Mouse (Mus musculus): Measurements from ENCODE around the gene Arl11.

Gene Arl11

GRCm38 (mm10) chr14:61327618-61328450 lies 18.3 kb downstream of the Arl11 start:
- DNase-seq: peak; percentile 43

GRCm38 (mm10) chr14:61330591-61330990 lies 21.0 kb downstream of the Arl11 start:
- DNase-seq: no peak

- peak; percentile 48 for DNase-seq
Measured at GRCm38 (mm10) chr14:61330996-61331561, 21.5 kb downstream of the Arl11 start.

DNA sequence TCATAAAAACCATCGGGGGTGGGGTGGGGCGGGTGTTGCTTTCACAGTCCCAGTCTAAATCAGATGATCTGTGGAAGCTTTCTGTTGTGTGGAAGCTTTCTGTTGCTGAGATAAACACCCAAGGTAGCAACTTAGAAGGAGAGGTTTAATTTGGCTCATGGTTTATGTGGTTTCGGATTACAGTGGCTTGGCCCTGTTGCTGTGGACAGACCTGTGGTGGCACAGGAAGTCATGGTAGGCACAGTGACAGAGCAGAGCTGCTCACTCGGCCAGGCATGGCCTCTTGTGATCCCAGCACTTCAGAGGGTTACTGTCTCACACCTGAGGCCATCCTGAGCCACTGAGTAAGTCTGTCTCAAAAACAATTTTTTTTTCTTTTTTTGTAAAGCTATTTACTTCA lies 29.8 kb downstream of the Arl11 start:
- DNase-seq: no peak

- DNase-seq: no peak
Measured at GRCm38 (mm10) chr14:61344590-61344989, 35.0 kb downstream of the Arl11 start.

GRCm38 (mm10) chr14:61346827-61347698 lies 37.5 kb downstream of the Arl11 start:
- DNase-seq: no peak

GRCm38 (mm10) chr14:61349876-61350275 lies 40.3 kb downstream of the Arl11 start:
- DNase-seq: no peak

- DNase-seq: no peak
Measured at GRCm38 (mm10) chr14:61350808-61351207, 41.3 kb downstream of the Arl11 start.

DNA sequence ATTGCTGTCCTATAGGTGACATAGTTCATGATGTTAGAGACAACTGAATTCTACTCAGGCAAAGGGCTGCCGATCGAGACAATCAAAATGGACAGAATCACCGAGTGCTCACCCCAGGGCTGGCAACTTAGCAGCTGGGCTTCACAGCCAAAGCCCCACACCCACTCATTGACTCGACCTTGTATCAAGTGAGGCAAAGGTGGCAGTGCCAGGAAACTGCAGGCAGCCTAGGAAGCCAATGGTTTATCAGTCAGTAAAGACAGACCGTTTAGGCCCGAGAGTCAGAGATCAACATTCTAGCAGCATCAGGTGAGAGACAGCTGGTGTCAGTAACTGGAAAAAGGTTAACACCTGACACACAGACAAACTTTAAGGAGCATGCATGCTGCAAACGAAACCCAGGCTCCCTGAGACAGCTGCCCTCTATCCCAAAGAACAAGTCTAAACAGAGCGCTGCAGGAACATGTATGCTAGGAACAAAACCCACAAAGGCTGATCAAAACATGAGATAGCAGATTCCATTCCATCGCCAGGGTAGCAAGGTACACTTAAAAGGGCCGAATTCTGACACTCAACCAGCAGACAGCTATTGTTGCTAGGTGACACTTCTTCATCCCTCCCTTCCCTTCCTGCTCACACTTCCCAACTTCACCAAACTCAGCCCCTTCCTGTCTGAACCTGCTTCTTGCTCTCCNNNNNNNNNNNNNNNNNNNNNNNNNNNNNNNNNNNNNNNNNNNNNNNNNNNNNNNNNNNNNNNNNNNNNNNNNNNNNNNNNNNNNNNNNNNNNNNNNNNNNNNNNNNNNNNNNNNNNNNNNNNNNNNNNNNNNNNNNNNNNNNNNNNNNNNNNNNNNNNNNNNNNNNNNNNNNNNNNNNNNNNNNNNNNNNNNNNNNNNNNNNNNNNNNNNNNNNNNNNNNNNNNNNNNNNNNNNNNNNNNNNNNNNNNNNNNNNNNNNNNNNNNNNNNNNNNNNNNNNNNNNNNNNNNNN lies 45.0 kb downstream of the Arl11 start:
- no peak for DNase-seq

DNA sequence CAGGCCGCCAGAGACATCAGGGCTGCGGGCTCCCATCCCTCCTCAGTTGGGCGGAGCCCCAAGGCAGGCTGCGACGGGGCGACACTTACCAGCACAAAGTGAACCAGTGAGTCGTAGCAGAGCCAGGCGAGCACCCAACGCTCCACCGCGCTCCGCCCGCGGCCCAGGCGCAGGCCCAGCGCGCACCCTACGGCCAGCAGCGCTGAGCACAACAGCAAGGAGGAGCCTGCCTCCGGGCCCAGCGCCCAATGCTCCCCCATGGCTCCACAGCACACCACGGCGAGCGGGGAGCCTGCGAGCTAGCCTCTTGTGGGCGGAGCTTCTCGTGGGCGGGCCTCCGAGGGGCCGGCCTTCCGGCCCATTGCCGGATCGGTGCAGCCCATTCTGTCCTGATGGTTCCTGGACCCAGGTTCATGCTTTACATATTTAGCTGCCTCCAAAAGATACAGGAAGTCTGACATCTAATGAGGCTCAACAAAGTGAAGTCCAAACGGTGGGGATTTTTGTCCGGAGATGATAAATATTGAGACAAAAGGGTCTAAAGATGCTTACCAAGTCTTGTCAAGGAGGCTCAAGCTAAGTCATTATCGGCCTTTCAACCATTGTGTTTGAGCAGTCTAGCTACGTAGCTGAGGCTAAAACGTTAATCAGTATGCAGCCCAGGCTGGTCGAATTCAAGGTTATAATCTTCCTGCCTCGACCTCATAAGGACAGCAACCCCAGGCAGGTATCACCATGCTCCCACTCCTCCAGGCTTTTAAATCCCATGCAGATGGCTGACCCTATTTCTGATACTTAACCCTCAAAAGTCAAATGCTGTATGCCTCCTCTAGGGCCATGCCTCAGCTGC lies 50.8 kb downstream of the Arl11 start, which contains the start of gene Ebpl:
Ebpl (minus strand) TSS at position 309 of the 850 bp plus-strand sequence.
- DNase-seq: peak; percentile 92

DNA sequence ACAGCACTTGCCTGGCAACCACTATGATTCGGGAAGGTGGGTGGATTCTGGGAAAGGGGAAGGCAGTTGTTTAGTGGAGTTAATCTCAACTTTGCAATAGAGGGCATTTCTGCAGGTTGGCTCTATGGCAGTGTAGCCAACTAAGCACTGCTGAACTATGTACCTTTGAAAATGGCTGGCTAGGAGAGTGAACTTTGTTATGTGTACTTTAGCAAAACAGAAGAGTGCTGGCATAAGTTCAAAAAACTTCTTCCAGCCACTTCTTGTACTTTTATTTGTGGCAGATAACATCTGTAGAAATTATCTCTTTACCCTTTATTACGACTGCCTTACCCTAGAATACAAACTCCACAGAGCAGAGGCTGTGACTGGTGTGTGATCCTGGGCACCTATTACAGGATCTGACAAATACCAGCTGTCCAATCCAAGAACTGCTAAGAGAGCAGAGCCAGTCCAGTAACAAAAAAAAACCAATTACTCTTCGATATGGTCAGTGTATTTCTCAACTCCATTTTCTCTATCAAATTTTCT lies 51.5 kb downstream of the Arl11 start:
- DNase-seq: peak; percentile 9

All from kidney, adult 11 months (tissue).